Mouse (Mus musculus) heart, adult 2 months (tissue): Measurements from ENCODE around the gene Ucp2.

Experiments used
- CTCF ChIP-seq: fragments of 200-600 bp; IDR thresholded peaks from 2 replicates; pipeline ENCODE4 v1.8.1; 2022; ENCODE audit warnings: antibody characterized with exemption, mild to moderate bottlenecking, moderate library complexity
- EP300 ChIP-seq: fragments of 200-500 bp; IDR thresholded peaks from 2 replicates; pipeline ENCODE4 v1.6.1; 2011; ENCODE audit warnings: low read depth, low read length, control low read depth; ENCODE audit not compliant: insufficient read depth
- POLR2A ChIP-seq: fragments of 200-500 bp; IDR thresholded peaks from 2 replicates; pipeline ENCODE4 v1.6.1; 2011; ENCODE audit warnings: mild to moderate bottlenecking, low read depth, low read length, control low read depth; ENCODE audit not compliant: insufficient read depth

DNA sequence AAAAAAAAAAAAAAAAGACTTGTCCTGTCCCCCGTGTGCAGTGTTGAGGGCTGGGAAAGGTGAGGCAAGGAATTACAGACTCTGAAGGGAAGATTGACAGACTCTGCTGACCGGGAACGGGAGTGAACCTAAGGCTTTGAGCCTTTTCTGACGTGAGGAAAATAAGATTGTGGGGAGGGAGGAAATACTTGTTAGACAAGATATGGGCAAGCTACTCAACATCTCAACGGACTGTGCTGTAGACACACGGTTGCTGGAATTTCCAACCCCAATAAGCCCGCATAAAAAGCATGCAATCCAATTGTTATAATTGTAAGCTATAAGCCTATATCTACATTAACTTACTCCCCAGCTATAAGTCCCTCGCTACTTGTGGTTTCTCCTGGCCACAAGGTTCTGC, 31.5 kb downstream of the Ucp2 start:
- no peak for TF ChIP-seq POLR2A
- no peak for TF ChIP-seq CTCF
- no peak for TF ChIP-seq EP300
